Mouse (Mus musculus) ovary, adult 10 weeks (tissue): ENCODE results near the gene Med12l. TPM values are rescaled to one million over a fixed set of nuclear protein-coding genes. Genes with fewer than 3 reads are reported as not detected.

Experiments used
- polyA plus RNA-seq: library from polyadenylated mRNA; stranded (reverse); fragments of 350-450 nt; fragmentation: Illumina TruSeq; extraction: RNeasy Lipid Tissue Mini Kit (QIAGEN cat#74804); gene quantifications from one replicate; pipeline ENCODE4 v1.2.3, GENCODE M21; 2014

Med12l gene
- polyA plus RNA-seq: 2.7 TPM

DNA sequence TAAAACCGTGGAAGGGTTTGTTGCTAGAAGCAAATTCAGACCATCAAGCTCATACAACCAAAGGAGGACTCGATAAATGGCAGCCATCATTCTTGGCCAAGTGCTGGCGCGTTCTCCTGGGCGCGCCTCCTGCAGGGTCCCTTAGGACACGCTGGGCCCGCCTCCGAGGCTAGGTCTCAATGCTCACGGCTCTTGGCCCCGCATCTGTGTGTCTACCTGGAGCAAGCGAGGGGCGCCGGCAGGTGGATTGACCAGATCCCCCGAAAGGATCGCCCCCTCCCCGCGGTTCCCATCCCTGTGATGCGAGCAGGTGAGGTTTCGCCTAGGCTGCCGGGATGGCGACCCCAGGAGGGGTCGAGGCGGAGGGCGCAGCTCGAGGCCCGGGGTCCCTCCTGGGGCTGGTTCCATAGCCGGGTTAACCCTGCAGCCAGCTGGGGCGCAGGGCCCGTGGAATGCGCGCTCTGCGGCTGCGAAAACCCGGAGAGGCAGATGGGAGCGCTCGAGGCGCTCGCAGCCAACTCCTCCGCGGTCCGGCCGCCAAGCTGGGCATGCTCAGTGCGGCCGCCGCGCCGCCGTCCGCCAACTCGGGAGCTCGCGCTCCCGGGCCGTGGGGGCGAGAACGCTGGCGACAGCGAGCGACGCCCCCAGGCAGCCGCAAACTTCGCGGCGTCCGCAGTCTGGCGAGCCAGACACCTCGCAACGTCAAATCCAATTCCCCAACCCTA is at the start of gene Med12l:
Gene Med12l, plus strand, starts transcription at position 555 of the 725 bp plus-strand sequence.

GRCm38 (mm10) chr3:59101218-59101986 is 95.8 kb downstream of the Med12l start, which contains the start of gene Gpr171:
Gene Gpr171, minus strand, starts transcription at chr3:59101821.

GRCm38 (mm10) chr3:59153424-59153823 is 147.8 kb downstream of the Med12l start, which contains the start of gene P2ry14:
Gene P2ry14, minus strand, starts transcription at chr3:59153618.

GRCm38 (mm10) chr3:59194938-59195337 is 189.3 kb downstream of the Med12l start, which contains the start of gene Gpr87:
Gene Gpr87, minus strand, starts transcription at chr3:59195104.

GRCm38 (mm10) chr3:59210727-59211126 is 205.1 kb downstream of the Med12l start, which contains the start of gene P2ry13:
Gene P2ry13, minus strand, starts transcription at chr3:59210882.

DNA sequence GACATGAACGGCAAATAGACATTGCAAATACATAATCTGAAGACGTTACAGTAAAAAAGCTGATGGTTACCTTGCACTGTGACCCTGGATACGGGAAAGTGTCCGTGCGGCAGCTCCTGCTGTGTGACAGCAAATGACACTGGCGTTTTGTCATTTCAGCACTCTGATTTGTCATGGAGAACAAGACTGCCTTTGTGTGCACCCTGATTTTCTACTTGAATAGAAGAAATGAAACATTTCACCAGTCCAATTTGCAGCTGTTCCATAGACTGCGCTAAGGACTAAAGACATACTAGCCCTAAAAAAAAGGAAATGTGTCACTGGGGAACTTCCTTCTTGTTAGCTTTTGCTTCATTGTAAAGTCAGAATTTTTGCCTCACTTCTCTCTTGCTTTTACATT is 257.1 kb downstream of the Med12l start, which contains the start of gene P2ry12:
Gene P2ry12, minus strand, starts transcription at position 168 of the 400 bp plus-strand sequence.

GRCm38 (mm10) chr3:59344065-59344905 is 338.7 kb downstream of the Med12l start, which contains the start of gene Igsf10:
Gene Igsf10, minus strand, starts transcription at chr3:59344394.

Other genes with a start within 250 kb of the Med12l start
- not detected for gene Mindy4b-ps, start 183.5 kb upstream of the Med12l start, polyA plus RNA-seq
- not detected for gene Clrn1, start 120.5 kb upstream of the Med12l start, polyA plus RNA-seq
- 1.00 TPM for gene Gpr171, start 96.0 kb downstream of the Med12l start, polyA plus RNA-seq
- gene P2ry14, start 147.8 kb downstream of the Med12l start, polyA plus RNA-seq: 24.0 TPM
- gene Gpr87, start 189.3 kb downstream of the Med12l start, polyA plus RNA-seq: not detected
- 2.0 TPM for gene P2ry13, start 205.1 kb downstream of the Med12l start, polyA plus RNA-seq